Mouse (Mus musculus) layer of hippocampus, postnatal 10 days (tissue): ENCODE measurements around the gene Uvrag. TPM values are rescaled to one million over a fixed set of nuclear protein-coding genes. Genes with fewer than 3 reads are reported as not detected.
"Not testable (repeated sequence)": the region's sequence is repeated elsewhere in the genome, so short reads cannot be mapped to it uniquely, and the experiment has no call there.

ENCODE experiments used
- DNase-seq, 2 experiments: peaks; one replicate each; pipeline ENCODE4 v3.0.0; 2021; ENCODE audit warnings: low spot score in 2 of 2
- total RNA-seq, 2 experiments: library from RNA; stranded (reverse); gene quantifications; 2 replicates each; pipeline ENCODE4 v1.2.3; 2021

Gene Uvrag
- total RNA-seq, 2 experiments from 2014 or later, result 37.6 to 41.0 TPM

DNA sequence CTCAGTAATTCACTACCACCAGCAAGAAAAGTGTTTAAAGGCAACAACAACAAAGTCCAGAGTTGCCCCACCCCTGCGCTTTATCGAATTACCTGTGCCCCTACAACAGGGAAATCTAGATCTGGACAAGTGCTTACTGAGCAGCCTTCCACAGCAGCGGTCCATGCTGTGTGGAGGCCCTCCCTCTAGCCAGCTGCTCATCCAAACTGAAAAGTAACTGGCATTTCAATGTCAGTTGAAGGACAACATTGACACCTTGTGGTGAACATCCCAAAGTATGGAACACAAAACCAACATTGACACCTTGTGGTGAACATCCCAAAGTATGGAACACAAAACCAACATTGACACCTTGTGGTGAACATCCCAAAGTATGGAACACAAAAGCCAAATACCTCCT lies 78.7 kb downstream of the Uvrag start:
- not testable (repeated sequence) for DNase-seq

DNA sequence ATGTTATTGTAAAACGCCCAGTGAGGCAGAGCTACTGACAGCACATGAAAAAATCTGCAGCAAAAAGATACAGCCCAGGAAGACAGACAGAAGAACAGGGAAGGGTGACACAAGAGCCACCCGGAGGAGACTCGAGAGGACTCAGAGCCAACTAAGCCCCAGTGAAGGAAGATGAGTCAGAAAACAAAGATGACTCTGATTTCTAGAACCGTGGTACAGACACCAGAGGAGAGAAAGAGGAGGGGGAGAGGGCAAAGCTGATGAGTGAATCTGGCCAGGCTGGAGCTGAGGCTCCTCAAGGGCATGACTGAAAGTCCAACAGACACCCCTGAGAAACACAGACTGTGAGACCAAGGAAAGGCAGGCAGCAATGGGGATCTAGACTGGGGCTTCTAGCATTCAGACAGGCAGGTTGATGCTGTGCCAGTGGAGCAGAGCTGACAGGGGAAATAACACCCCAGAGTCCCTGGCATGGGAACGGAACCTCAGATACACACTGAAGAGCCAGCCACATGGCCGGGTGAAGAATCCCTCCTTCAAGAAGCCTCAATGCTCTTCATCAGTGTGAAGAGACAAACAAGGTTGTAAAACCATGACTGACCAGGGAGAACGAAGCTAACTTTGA lies 79.8 kb downstream of the Uvrag start:
- DNase-seq, result no peak

DNA sequence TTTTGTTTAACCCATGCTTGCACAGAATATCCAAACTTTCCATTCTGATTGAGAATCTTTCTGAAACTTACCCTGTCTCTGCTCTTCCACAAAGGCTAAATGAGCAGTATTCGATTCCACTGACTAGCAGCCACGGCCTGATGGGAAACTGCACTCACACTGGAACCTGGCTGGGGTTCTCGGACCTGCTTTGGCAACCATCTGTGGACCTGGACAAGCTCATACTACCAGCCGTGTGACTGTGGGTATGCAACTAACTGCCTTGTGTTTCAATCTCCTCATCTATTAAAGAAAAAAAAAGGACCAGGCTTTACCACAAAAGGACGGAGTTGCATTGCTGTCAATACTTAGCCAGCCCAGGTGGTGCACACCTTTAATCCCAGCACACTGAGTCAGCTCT lies 80.5 kb downstream of the Uvrag start:
- DNase-seq, result no peak

DNA sequence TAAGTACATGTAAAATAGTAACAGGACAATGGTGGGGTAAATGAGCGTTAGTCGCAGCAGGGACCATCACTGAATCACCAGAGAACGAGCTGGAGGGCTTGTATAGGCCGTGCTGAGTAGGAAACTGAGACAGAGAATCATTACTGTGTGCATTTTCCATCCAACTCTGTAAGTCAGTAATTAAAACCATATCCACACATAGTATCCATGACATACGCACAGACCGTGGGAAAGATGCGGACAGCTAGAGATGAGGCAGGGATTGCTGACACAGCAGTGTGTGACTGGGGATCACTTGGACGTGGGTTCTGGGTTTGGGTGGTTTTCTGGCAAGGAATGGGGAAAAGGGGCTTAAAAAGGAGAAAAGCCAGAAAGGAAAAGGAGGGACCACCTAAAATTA lies 81.0 kb downstream of the Uvrag start:
- DNase-seq, result no peak

DNA sequence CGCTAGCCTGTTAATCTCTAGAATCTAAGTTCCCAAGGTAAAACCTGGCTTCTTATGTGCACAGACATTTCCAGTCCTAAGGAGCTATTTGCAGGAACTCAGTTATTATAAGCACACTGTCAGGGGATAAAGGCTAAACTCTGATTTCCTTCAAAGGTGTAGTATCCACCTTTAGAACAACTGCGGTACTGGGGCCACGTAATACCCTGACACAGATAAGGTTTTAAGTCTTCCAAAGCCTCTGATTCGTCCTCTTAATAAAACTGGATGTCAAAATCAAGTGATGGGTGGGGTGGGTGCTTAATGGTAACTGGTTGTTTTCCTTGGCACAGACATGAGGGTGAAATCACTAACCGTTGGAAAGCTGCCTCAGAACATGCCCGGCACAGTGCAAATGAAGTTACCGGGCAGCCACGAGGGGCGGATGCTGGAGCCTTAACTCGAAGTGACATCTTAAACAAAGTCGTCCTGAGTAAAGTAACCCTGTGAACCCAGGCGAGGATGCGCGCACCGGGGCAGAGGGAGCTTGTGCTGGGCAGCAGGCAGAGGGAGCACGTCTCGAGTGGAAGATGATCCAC lies 83.8 kb downstream of the Uvrag start:
- no peak for DNase-seq

DNA sequence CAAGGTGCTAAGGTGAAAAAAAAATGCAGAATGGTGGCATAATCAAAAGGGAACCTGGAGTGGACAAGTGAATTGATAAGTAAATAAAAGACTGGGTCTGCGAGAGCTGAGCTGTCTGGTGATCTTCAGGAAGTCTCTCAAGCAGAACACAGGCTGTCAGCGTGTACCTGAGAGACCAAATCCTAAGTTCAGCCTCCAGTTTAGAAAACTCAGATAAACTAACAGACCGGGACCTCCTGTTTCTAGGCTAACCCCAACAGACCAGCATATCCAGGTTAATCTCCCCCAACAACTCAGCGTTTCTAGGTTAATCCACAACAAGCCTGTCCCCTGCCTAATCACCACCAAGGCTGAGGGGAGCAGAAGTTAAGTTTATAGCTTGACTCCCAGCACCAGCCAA lies 87.3 kb downstream of the Uvrag start:
- no peak for DNase-seq

DNA sequence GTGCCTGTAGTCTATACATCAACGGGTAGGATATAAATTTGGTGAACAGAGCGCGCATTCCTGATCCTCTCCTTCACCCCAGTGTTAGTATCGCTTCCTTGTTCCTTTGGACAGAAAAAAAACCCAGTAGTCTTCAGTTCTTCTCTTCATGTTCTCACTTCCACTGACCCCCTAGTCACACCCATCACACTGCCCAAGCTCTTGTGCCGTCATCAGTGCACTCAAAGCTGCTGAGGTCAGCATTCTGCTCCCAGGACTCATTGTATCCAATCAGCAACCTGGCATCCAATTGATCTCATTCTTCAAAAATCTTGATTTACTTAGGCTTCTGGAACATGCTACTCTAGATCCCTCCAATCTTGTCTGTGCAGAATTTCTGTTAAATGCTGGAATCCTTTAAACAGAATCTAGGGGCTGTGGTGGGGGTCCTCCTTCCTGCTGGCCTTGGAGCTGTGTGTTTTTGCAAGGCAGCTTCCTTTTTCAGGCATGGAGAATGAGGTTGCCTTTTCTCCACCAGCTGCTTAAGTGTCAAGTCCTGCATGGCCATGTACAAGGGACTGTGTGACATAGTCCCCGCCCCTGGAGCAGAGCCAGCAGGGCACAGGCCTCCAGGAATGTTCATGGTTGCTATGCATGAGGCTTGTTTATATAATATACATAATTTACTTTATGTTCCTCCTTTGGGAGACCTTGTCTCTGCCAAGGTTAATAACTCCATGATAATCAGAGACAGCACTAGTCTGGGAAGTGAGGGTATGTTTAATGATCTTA lies 88.3 kb downstream of the Uvrag start:
- DNase-seq, result no peak

DNA sequence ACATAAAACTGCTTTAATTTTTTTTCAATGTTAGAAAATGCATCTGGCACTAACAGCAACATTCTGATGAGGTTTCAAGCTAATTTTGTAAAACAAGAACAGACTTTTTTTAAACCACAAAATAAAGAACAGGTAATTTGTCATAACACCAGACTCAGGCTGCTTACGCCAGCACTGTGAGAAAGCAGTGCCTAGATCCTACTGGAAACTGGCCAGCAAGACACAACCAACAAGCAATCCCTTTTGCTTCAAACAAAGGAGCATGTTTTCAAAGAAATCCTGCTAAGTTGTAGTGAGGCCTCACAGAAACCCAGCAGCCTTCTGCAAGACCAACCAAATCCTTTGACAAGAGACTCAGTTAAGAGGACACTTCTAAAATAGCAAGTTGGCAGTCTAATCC lies 90.1 kb downstream of the Uvrag start:
- no peak for DNase-seq

DNA sequence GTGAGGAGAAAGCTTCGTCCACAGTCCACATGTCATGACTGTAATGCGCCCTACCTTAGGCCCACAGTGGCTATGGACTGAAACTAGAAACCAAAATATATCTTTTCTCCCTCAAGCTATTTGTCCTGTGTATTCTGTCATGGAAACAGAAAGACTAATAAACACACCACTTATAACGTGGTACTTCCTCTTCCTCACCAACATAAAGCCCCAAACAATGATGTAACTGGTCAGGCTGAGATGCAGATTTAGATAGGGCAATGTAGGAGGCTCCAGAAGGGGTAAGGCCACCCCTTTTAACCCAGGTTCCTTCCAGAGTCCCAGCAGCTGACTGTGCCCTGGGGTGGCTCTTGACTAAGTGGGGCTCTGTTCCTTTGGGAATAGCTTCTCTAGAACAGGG lies 91.0 kb downstream of the Uvrag start:
- DNase-seq, result no peak

DNA sequence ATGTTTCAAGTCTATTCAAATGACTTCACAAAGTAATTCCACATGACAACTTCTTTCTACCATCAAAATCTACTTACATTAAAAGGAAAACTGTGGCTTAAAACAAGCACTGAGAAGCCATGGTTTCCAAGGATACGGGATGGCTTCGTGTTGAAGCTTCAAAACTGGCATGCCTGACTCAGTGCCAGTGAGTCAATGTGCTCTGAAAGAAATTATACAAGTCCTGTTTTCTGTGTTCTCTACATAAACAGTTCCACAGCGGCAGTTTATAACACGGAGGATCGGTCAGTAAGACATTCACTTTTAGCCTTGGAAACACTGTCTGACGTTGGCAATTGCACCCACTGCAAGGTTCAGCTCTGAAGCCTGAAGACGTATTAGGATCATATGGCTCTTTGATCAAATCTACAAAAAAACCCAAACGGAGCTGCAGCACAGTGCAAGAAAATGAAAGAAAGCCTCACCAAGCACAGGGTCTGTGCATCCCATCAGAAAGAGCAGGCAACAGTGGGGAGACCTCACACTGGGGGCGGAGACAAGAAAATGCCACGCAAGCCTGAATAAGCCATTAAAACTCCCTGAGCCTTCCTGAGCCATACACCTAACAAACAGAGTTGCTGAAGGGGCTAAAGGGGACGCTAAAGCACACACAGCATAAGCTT lies 94.3 kb downstream of the Uvrag start:
- DNase-seq, result peak in 1 of 2 experiments; percentile 27

DNA sequence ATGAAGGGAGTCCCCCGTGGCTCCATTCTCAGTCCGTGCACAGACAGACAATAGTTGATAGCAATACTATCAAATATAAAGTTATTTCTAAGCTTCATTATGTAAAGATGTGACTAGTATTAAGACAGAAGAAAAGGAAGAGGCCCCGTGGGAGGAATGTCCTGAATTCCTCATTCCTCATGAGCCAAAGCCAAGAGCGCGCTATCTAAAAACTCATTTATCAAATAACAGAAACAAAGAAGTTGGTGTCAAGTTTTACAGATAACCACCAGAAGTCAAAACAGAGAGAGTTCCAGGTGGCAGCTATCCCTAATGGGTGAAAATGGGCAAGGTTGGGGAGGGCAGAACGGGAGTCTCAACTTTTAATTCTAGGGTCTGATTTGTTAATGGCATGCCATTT lies 95.4 kb downstream of the Uvrag start:
- no peak for DNase-seq

DNA sequence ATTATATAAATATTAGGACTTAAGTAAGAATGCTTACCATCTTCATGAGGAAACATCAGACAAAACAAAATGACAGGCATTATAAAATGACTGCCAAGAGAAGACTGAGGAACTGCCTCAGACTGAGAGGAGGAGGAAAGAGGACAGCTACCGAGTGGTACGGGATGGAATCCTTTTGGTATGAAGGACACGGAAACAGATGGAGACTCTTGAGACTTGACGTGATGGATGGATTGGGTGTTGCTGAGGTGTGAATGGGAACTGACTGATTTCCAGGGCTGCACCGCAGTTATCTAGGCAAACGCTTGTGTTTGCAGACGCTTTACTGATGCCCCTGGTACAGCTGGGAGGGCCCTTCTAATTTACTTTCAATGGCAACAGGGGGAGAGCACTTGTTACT lies 97.0 kb downstream of the Uvrag start:
- DNase-seq, result no peak

DNA sequence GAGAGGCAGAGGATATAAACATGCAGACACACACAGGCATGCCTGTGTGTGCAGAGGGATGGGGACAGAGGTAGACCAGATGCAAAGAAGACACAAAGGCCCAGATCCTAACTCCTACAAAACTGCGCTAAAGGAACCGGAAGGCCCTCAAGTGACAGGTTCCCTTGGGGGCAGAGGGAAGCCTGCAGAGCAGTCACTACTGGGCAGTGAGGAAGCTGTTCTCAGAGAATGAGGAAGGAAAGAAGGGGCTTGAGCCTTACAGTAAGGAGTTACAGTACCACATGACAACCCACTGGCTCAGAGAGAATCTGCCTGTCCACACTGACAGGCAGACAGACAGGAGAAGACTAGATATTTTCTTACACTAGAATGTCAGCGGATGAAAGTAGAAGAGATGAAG lies 97.6 kb downstream of the Uvrag start:
- no peak for DNase-seq

DNA sequence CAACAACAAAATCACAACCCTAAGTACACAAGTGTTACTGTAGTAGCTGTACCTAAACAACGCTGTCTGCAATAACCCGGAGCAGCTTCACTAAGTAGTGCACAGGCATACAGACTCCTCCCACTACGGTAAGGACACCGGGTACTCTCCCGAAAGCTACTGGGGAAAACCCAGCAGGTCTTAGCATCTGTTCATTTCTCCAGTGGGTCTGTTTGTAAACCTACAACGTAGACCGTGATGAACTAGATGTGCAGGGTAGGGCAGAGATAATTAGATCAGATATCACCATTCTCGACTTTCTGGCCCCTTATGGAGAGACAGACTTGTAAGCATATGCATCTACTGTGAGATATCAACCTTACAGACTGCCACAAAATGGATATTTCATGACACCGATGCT lies 99.1 kb downstream of the Uvrag start:
- no peak for DNase-seq

DNA sequence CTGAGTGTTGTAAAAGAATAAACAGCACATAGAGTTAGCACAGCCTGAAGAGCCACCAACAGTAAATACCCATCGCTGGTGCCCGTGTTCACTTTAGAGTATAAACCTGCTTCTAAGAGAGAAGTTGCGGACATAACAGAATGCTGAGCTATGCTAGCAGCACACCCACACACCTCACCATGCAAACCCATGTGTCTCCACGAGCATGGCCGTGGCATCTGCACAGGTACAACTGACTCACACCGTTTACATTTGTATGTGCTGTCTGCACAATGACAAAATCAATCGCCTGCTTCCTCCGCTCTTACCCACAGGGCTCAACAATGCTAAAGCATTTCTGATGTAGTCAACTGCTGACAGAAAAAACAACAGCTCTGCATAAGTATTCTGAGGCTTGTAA lies 101.0 kb downstream of the Uvrag start:
- no peak for DNase-seq

DNA sequence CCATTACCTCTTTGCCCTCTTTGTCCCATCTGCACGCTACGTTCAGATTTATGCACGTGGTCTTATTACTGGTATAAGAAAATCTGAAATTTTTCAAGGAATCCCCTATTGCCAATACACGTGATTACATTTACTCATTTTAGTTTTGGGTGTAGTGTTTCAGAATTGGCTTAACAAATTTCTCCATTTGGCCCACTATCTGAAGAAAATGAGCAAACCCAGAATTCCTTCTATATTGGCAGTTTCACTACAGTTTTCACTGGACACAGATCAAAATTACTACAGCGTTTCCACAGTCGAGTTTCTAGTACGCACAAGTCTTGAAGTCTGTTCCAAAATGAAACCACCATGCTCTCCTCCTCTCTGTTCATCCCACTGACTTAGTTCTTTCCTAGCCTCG lies 104.7 kb downstream of the Uvrag start:
- no peak for DNase-seq

DNA sequence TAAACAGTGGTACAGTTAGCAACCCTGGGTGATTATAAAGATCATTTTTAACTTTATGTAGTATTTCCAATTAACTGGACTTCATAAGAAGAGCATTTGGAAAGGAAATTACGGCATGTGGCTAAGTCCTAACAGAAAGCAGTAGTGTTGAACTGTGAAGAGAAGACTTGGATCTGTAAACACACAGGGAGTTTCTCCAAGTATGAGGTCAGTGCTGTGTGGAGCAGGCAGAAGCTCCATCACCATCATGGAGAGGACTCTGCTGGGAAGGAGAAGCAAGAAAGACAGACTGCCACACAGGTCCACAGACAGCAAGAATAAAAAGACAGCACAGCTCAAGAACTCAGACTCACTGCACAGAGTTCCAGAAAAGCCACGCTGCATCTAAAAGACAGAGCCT lies 106.0 kb downstream of the Uvrag start:
- DNase-seq, result no peak

DNA sequence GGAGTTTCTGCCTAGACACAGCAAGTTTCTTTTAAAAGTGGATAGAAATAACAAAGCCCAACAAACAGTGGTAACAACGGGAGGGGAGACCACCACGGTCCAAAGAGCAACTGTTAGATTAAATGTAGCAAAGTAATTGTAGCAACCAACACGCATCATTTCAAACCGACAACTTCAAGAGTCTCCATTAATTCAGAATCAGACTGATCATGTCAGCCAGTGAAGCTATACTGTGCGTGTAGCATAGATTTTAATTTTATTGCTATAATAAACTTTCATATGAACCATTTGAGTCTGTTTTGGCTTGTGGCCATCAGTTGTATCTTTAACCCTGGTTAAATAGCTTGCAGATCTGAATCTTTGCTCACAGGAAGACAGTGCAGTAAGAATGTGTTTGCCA lies 107.1 kb downstream of the Uvrag start:
- no peak for DNase-seq

DNA sequence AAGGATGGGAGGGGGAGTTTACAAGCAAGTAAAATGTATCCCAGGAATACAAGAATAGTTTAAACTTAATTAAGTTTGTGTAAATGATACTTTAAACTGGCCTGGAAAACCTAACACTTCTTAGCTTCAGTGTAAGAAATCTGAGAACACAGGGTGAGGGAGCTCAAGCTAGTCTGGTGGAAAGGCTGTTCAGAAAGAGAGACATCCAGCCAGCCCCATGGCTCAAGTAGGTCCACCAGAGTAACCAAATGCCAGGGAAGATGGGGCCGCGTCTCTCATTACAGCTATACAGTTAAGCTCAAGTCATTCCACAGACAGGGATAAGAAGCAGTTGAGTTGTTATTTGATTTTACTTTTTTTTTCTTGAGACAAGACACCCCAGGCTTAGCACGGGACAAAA lies 107.6 kb downstream of the Uvrag start:
- DNase-seq, result no peak

DNA sequence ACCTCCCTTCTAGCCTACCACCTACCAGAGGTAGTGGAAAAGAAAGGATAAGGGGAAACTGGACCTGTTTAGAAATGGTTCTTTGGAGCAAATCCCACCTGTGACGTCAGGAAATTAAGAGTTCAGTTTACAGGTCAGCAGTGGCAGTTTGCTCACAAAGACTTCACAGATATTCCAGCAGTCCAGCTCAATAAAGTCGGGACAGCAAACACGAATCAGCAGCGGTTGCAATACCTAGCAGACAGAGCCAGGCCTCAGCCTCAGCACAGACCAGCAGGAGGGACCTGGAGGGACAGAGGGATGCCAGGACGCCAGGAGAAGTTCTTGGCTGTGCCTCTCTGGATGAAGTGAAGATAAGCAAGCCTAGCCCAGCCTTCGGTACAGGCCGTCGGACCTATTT lies 108.9 kb downstream of the Uvrag start:
- no peak for DNase-seq

DNA sequence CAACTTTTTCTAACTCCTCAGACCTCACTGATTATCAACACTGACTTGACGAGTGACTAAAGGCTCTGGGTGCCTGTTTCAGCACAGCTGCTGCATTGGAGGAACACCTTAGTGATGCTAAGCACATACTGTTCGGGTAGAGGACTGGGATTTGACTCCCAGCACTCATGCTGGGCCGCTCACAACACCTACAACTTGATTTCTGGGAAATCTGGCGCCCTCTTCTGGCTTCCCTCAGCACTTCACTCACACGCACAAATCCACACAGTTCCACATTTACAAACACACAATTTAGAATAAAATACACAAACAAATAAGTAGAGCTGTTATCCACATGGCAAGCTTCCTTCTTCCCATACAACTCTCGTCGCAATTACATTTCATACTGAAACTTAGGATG lies 112.8 kb downstream of the Uvrag start:
- DNase-seq, result no peak

DNA sequence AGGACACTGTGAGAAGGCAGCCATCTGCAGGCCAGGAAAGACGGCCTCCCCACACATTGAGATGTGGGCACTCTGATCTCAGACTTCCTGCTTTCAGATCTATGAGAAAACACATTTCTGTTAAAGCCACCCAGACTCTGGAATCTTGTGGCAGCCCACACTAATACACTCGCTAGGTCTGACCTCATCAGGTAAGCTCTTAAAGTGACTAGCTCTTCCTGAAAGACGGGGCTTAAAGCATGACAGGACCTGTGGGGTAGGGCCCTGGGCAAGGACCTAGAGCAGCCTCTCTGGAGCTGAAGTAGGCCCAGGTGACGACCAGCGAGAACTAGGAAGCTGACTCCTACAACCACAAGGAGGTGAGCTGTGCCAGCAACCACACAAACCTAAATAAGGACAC lies 113.8 kb downstream of the Uvrag start:
- DNase-seq, result no peak
